Mouse (Mus musculus) embryonic facial prominence, embryonic 13.5 days (tissue): ENCODE measurements at regions not wholly inside any gene's neighbourhood (a gene's known extent, or its start where the extent isn't known, plus 50 kb on each side); places are given as distances from the start of the nearest gene placed in this dataset.

Source experiments
- ATAC-seq: fragments of 200-750 bp; cut with Nextera tagmentation; 2 replicates; pipeline ENCODE4 v1.8.0; 2017; ENCODE audit warnings: low read depth; ENCODE audit not compliant: insufficient number of reproducible peaks, insufficient read depth, low FRiP score, low TSS enrichment
- H3K27ac ChIP-seq: fragments of 300-500 bp; sonication (generic); 2 replicates; pipeline ENCODE4 v1.5.1; 2015; ENCODE audit warnings: moderate library complexity, mild to moderate bottlenecking, inconsistent platforms
- H3K27me3 ChIP-seq: fragments of 300-500 bp; sonication (generic); 2 replicates; pipeline ENCODE4 v1.6.1; 2015; ENCODE audit warnings: mild to moderate bottlenecking, inconsistent platforms
- H3K36me3 ChIP-seq: fragments of 300-500 bp; sonication (generic); 2 replicates; pipeline ENCODE4 v1.6.1; 2015; ENCODE audit warnings: mild to moderate bottlenecking, inconsistent platforms
- H3K4me1 ChIP-seq: fragments of 300-500 bp; sonication (generic); 2 replicates; pipeline ENCODE4 v1.6.1; 2015; ENCODE audit warnings: inconsistent platforms
- H3K4me2 ChIP-seq: fragments of 300-500 bp; sonication (generic); 2 replicates; pipeline ENCODE4 v1.6.1; 2015; ENCODE audit warnings: moderate library complexity, mild to moderate bottlenecking, inconsistent platforms
- H3K4me3 ChIP-seq: fragments of 300-500 bp; sonication (generic); 2 replicates; pipeline ENCODE4 v1.5.1; 2015; ENCODE audit warnings: mild to moderate bottlenecking, inconsistent platforms
- H3K9ac ChIP-seq: fragments of 300-500 bp; sonication (generic); 2 replicates; pipeline ENCODE4 v1.6.1; 2015; ENCODE audit warnings: mild to moderate bottlenecking, inconsistent platforms
- H3K9me3 ChIP-seq: fragments of 300-500 bp; sonication (generic); 2 replicates; pipeline ENCODE4 v1.6.1; 2016; ENCODE audit warnings: inconsistent platforms
- WGBS: fragments of 180-500 bp; shearing (Covaris S2); methylation state at CpG from one replicate; pipeline ENCODE4 v1.1.7; 2015; ENCODE audit warnings: mixed read lengths; 5-methylcytosine and 5-hydroxymethylcytosine counted together

DNA sequence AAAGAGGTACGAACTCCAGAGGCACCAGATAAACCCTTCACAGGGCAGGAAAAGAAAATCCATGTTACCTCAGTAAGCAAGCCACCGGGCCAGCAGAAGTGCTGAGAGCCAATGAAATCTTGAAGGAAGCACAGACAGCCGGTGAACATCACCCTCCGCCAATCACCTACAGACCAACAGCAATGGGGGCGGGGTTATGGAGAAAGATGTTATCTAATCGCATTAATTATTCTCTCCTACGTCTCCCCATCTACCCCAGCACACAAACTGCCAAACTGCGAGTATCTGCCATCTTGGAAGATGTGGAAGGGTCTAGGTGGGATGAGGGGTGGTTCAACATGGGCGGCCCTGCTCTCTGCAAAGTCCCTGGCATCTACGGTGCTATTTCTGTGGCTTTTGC, 68.6 kb upstream of the Slc44a3 start:
- H3K4me3 ChIP-seq = no peak overlapping the region
- H3K27me3 ChIP-seq = no peaks in the 10 kb centered on the region
- H3K27ac ChIP-seq = no peak overlapping the region
- H3K4me1 ChIP-seq = peaks cover 13% of the 10 kb centered on the region
- no peak overlapping the region for H3K4me2 ChIP-seq
- ATAC-seq = no peak
- no peak overlapping the region for H3K9ac ChIP-seq
- no peaks in the 10 kb centered on the region for H3K36me3 ChIP-seq
- no peaks in the 10 kb centered on the region for H3K9me3 ChIP-seq
- WGBS = 75% methylated on average over 10 of the region's 10 CpGs

- Histone ChIP-seq H3K9ac (no peak overlapping the region), H3K27me3 (no peaks in the 10 kb centered on the region), H3K4me1 (peaks cover 13% of the 10 kb centered on the region), H3K9me3 (no peaks in the 10 kb centered on the region), H3K27ac (no peak overlapping the region), H3K4me2 (no peak overlapping the region), H3K36me3 (no peaks in the 10 kb centered on the region), H3K4me3 (no peak overlapping the region)
- WGBS = 89% methylated on average over 4 of the region's 4 CpGs
- no peak for ATAC-seq
These were observed 68.2 kb upstream of the Slc44a3 start for GRCm38 (mm10) chr3:121600388-121600787.

- H3K9ac ChIP-seq = no peak overlapping the region
- no peaks in the 10 kb centered on the region for H3K9me3 ChIP-seq
- H3K36me3 ChIP-seq = no peaks in the 10 kb centered on the region
- H3K4me3 ChIP-seq = no peak overlapping the region
- WGBS = 71% methylated on average over 4 of the region's 4 CpGs
- ATAC-seq = no peak
- H3K4me2 ChIP-seq = no peak overlapping the region
- peaks cover 9% of the 10 kb centered on the region for H3K4me1 ChIP-seq
- no peaks in the 10 kb centered on the region for H3K27me3 ChIP-seq
- no peak overlapping the region for H3K27ac ChIP-seq
These were observed 65.8 kb upstream of the Slc44a3 start for GRCm38 (mm10) chr3:121597988-121598387.

- H3K4me2 ChIP-seq = no peak overlapping the region
- H3K9me3 ChIP-seq = no peaks in the 10 kb centered on the region
- H3K27me3 ChIP-seq = no peaks in the 10 kb centered on the region
- no peaks in the 10 kb centered on the region for H3K36me3 ChIP-seq
- no peak overlapping the region for H3K27ac ChIP-seq
- H3K4me3 ChIP-seq = no peak overlapping the region
- peaks cover 4% of the 10 kb centered on the region for H3K4me1 ChIP-seq
- no peak overlapping the region for H3K9ac ChIP-seq
- WGBS = 92% methylated on average over 5 of the region's 5 CpGs
- no peak for ATAC-seq
These were observed 65.0 kb upstream of the Slc44a3 start for GRCm38 (mm10) chr3:121597203-121597602.

DNA sequence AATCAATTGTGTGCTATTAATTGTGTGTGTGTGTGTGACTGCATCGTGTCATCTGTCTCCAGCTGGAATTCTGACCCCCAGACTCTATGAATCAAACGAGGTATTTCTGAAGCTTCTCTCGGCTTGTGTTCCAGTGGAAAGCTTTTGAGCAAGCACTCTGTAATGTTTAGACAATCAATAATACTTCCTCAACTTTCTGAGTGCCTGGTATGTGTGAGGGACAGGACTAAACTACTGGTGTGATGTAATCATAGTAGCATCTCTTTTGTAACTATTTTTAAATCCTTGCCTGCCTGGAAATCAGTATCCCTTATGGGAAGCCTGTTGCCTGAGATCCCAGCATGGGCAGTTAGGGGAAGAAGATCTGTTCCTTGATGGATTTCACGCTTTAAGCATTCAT, 62.4 kb upstream of the Slc44a3 start:
- peaks cover 3% of the 10 kb centered on the region for H3K4me1 ChIP-seq
- no peaks in the 10 kb centered on the region for H3K36me3 ChIP-seq
- no peak overlapping the region for H3K4me3 ChIP-seq
- ATAC-seq = no peak
- no peak overlapping the region for H3K27ac ChIP-seq
- H3K9ac ChIP-seq = no peak overlapping the region
- H3K4me2 ChIP-seq = no peak overlapping the region
- no peaks in the 10 kb centered on the region for H3K9me3 ChIP-seq
- H3K27me3 ChIP-seq = no peaks in the 10 kb centered on the region
- WGBS = 64% methylated on average over 4 of the region's 4 CpGs

GRCm38 (mm10) chr3:121593598-121594117, 61.5 kb upstream of the Slc44a3 start:
- no peak for ATAC-seq
- Histone ChIP-seq H3K4me2 (no peak overlapping the region), H3K9ac (no peak overlapping the region), H3K36me3 (no peaks in the 10 kb centered on the region), H3K4me3 (no peak overlapping the region), H3K27ac (no peak overlapping the region), H3K4me1 (peaks cover 12% of the 10 kb centered on the region), H3K9me3 (no peaks in the 10 kb centered on the region), H3K27me3 (no peaks in the 10 kb centered on the region)
- WGBS = 41% methylated on average over 8 of the region's 8 CpGs

DNA sequence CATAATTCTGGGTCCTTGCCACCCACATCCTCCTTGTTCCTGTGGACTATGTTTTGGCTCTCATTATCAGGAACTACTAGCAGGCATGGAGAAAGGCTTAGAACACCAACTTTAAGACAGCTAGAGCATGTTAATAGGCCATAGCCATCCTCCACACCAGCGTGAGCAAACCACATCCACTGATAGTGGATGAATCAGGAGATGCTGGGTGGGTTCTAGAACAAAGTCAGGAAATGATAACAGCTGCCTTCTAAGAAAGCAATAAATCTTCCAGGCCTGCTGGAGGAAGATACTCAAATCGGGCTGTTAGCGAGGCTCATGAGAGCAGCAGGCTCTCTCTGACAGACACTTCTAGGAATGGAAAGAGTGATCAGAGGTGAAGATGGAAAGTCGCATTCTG, 60.9 kb upstream of the Slc44a3 start:
- Histone ChIP-seq H3K4me3 (no peak overlapping the region), H3K9me3 (no peaks in the 10 kb centered on the region), H3K4me1 (peaks cover 15% of the 10 kb centered on the region), H3K4me2 (no peak overlapping the region), H3K9ac (no peak overlapping the region), H3K27me3 (no peaks in the 10 kb centered on the region), H3K36me3 (no peaks in the 10 kb centered on the region), H3K27ac (no peak overlapping the region)
- no peak for ATAC-seq
- 78% methylated on average over 4 of the region's 4 CpGs for WGBS

DNA sequence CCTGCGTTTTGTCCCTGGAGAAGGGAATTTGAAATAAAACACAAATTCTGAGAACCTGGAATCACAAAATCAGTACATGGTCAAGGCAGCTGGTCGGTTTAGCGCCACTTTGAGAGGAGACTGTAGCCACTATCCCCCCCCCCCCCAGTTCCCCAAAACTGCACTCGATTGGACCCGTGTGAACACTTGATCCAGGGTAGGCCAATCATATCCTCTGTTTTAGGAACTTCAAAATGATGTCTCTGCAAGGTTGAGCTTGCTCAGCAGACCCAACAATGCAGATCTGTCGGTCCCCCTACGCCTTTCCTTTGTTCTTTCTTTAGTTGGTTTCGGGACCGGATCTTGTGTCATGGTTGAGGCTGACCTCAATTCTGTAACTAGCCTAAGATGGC, 57.3 kb upstream of the Slc44a3 start:
- Histone ChIP-seq H3K9ac (no peak overlapping the region), H3K9me3 (no peaks in the 10 kb centered on the region), H3K27ac (peak overlapping the region; percentile 79), H3K4me3 (no peak overlapping the region), H3K36me3 (no peaks in the 10 kb centered on the region), H3K4me2 (no peak overlapping the region), H3K4me1 (peaks cover 34% of the 10 kb centered on the region), H3K27me3 (no peaks in the 10 kb centered on the region)
- 78% methylated on average over 9 of the region's 9 CpGs for WGBS
- ATAC-seq = no peak

DNA sequence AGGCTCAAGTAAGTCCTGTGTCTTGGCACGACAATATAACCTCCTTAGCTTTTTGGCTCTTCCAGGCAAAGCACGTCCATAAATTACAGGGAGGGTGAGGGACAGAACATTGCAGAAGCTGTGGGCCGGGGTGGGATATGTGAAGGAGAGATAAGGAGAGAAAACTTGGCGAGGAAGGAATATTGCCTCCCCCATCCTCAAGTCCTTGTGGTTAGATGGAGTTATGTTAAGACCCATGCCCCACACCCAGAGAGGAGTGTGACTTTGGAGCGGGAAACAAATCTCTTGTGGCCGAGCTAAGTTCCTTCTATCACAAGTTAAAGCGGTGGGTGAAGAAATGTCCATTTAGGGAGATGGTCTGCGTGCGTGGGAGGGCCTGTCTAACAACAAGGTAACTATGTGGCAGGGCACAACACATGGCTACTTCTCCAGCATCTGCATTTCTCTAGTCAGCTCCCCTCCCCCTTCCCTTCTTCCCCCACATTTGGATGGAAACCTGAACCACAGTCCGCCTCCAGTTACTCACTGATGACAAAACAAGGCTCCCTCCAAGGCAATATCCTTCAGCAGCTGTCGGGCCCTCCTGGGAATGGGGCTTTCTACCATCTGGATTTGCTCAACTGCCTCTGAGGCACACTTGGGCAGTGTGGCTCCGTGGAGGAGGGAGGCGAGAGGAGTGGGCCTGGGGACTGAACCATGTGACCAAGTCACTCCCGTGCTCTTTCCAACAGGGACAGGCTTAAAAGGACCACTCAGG, 56.7 kb upstream of the Slc44a3 start:
- WGBS = 32% methylated on average over 14 of the region's 14 CpGs
- Histone ChIP-seq H3K36me3 (no peaks in the 10 kb centered on the region), H3K4me2 (peak overlapping the region; percentile 18; the same call in 1 of the 2 replicates), H3K4me3 (no peak overlapping the region), H3K9me3 (no peaks in the 10 kb centered on the region), H3K4me1 (peaks cover 40% of the 10 kb centered on the region), H3K27ac (peak overlapping the region; percentile 79), H3K9ac (no peak overlapping the region), H3K27me3 (no peaks in the 10 kb centered on the region)
- ATAC-seq = peak; percentile 88

DNA sequence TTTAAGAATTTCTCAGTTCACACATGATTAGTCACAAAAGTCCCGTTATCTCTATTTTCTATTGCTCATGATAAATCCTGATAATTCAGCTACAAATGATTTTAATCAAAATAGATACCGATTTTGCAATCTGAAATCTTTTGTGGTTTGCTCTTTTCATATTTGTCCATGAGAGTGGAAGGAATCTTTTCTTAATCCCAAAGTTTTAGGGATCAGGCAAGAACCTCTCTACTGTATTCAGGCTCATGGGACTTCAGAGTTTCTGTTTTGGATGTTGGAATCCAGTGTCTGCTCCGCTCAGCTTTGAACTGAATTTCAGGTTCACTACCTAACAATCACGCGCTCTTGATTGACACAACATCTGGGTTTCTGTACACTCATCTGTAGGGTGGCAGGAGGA, 53.1 kb upstream of the Slc44a3 start:
- Histone ChIP-seq H3K9me3 (no peaks in the 10 kb centered on the region), H3K4me1 (peaks cover 42% of the 10 kb centered on the region), H3K27me3 (no peaks in the 10 kb centered on the region), H3K4me2 (no peak overlapping the region), H3K4me3 (no peak overlapping the region), H3K36me3 (no peaks in the 10 kb centered on the region), H3K9ac (no peak overlapping the region), H3K27ac (no peak overlapping the region; the same call in 1 of the 2 replicates)
- 79% methylated on average over 5 of the region's 5 CpGs for WGBS
- ATAC-seq = no peak

GRCm38 (mm10) chr3:121584736-121585151, 52.5 kb upstream of the Slc44a3 start:
- Histone ChIP-seq H3K4me1 (peaks cover 41% of the 10 kb centered on the region), H3K4me2 (no peak overlapping the region), H3K9me3 (no peaks in the 10 kb centered on the region), H3K36me3 (no peaks in the 10 kb centered on the region), H3K27ac (peak overlapping the region; percentile 68), H3K4me3 (no peak overlapping the region), H3K27me3 (no peaks in the 10 kb centered on the region), H3K9ac (no peak overlapping the region)
- 64% methylated on average over 5 of the region's 5 CpGs for WGBS
- no peak for ATAC-seq

DNA sequence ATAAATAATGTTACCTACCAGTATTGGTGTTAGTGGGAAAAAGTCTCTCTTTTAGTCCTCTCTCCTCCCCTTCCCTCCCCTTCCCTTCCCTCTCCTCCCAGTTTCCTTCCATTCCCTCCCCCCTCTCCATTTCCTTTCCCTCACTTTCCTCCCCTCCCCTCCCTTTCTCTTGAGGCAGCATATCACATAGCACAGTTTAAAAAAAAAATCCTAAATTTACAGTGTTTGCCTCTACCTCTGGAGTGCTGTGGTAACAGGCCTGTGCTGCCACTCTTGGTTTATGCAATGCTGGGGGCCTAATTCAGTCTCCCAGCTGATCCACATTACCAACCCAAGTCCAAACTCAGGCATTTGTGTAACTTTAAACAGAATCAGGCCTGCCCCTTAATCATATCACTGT, 52.1 kb upstream of the Slc44a3 start:
- H3K9ac ChIP-seq = no peak overlapping the region
- H3K27me3 ChIP-seq = no peaks in the 10 kb centered on the region
- no peak for ATAC-seq
- no peak overlapping the region for H3K4me3 ChIP-seq
- H3K4me1 ChIP-seq = peaks cover 37% of the 10 kb centered on the region
- H3K9me3 ChIP-seq = no peaks in the 10 kb centered on the region
- H3K4me2 ChIP-seq = no peak overlapping the region
- peak overlapping the region; percentile 68; the same call in 1 of the 2 replicates for H3K27ac ChIP-seq
- no peaks in the 10 kb centered on the region for H3K36me3 ChIP-seq
